Mouse (Mus musculus): ENCODE results near the gene Cflar. TPM values are rescaled to one million over a fixed set of nuclear protein-coding genes. Genes with fewer than 3 reads are reported as not detected.

The Cflar gene
- 128 TPM for polyA plus RNA-seq (2015; fragmentation: Illumina TruSeq; extraction: RNeasy Lipid Tissue Mini Kit (QIAGEN cat#74804); ENCODE audit: insufficient read depth, low replicate concordance)

GRCm38 (mm10) chr1:58711365-58712016 lies at the start of gene Cflar:
Gene Cflar (plus strand): TSS chr1:58711508.

DNA sequence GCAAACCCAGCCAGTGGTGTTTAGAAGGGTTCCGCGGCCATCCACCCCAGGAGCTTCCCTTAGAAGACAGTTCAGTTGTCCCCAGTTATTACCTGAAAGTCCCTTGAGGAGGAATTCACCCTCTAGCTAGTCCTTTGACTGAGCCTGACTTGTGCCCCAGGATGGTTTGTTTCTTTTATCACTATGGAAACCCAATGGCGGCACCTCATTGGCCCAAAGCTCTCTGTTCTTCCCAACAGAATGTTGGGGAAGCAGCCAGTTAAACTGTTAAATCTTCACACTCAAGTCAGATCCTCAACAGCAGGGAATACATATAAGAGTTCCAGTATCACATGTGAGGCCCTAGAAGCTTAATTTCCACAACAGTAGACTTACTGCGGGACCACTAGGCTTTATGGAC lies 15.5 kb upstream of the Cflar start, which contains the start of gene Als2cr12:
Gene Als2cr12, minus strand, starts transcription at position 180 of the 400 bp plus-strand sequence.

GRCm38 (mm10) chr1:58795291-58796058 lies 84.2 kb downstream of the Cflar start, which contains the start of gene Casp8:
Gene Casp8 (plus strand): TSS chr1:58795374.

Other genes starting within 250 kb of the Cflar start
- gene Orc2, start 206.4 kb upstream of the Cflar start, polyA plus RNA-seq (2015; fragmentation: Illumina TruSeq; extraction: RNeasy Lipid Tissue Mini Kit (QIAGEN cat#74804); ENCODE audit: insufficient read depth, low replicate concordance) = 38.9 TPM
- gene Fam126b, start 125.2 kb upstream of the Cflar start, polyA plus RNA-seq (2015; fragmentation: Illumina TruSeq; extraction: RNeasy Lipid Tissue Mini Kit (QIAGEN cat#74804); ENCODE audit: insufficient read depth, low replicate concordance) = 11.3 TPM
- gene Ndufb3, start 125.1 kb upstream of the Cflar start, polyA plus RNA-seq (2015; fragmentation: Illumina TruSeq; extraction: RNeasy Lipid Tissue Mini Kit (QIAGEN cat#74804); ENCODE audit: insufficient read depth, low replicate concordance) = 103 TPM
- gene Als2cr12, start 15.5 kb upstream of the Cflar start, polyA plus RNA-seq (2015; fragmentation: Illumina TruSeq; extraction: RNeasy Lipid Tissue Mini Kit (QIAGEN cat#74804); ENCODE audit: insufficient read depth, low replicate concordance) = 3.6 TPM
- gene Casp8, start 83.9 kb downstream of the Cflar start, polyA plus RNA-seq (2015; fragmentation: Illumina TruSeq; extraction: RNeasy Lipid Tissue Mini Kit (QIAGEN cat#74804); ENCODE audit: insufficient read depth, low replicate concordance) = 119 TPM

Measured in spleen, adult 10 weeks (tissue).